ENCODE assay signal across 1 mouse cellular context in the genomic region with DNA sequence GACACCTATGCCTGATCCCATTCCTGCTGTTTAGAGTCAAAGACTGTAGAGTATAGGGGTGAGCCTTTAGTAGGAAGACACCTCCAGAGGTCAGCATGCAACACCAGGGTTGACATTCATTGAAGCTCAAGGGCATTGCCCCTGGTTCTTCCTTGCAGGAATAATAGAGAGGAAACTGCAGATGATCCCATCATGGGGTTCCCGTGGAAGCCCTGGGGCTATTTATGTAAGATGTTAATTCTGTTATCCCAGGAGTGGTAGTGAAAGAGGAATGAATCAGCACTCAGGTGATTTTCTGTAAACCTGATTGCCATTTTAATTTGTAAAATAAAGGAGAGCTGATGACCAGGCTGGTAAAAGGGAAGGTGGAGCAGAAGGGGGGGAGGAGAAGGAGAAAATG. TPM values are rescaled to one million over a fixed set of nuclear protein-coding genes. Genes with fewer than 3 reads are reported as not detected.
"Had no signal": no experiment of that assay in that cellular context is flagged by ENCODE, and none has a peak within 500 bp of the region (broad histone marks: within the 10 kb centered on the region; RNA-seq: fewer than 3 reads in every experiment).

No protein-coding gene starts in this region.

RNA-seq across cellular contexts. Expression of gene 1700049E17Rik2, which starts 13.3 kb away (rescaled TPM):
- total RNA-seq: neutrophil, adult 5-6 weeks had no signal

RNA-seq across cellular contexts. Expression of gene Gm7970, which starts 31.0 kb away (rescaled TPM):
- total RNA-seq: neutrophil, adult 5-6 weeks had no signal

RNA-seq across cellular contexts. Expression of gene Gm3072, which starts 38.1 kb away (rescaled TPM):
- total RNA-seq: neutrophil, adult 5-6 weeks had no signal

RNA-seq across cellular contexts. Expression of gene Gm3676, which starts 59.9 kb away (rescaled TPM):
- total RNA-seq: neutrophil, adult 5-6 weeks had no signal
